18 mouse cellular contexts compared by ENCODE assay signal in the genomic region with DNA sequence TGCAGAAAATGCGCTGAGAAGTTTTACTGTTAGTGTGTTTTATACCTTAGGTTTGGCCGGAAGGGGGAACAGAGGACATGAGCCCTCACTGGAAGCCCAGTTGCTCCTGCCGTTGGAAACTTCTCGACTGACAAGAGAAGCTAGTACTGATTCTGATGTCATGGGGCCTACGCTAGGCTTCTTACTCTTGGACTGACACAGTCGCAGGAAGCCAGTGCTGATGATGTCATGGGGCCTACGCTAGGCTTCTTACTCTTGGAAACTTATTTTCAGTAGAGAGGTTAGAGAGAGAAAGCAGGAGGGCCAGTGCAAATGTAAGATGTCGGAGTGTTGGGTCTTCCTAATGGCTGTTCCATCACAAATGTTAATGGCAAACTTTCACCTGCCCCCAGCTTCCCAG.
"Had no signal": no experiment of that assay in that cellular context is flagged by ENCODE, and none has a peak within 500 bp of the region (broad histone marks: within the 10 kb centered on the region; RNA-seq: fewer than 3 reads in every experiment).

No protein-coding gene starts in this region.

- H3K9ac ChIP-seq: liver, embryonic 13.5 days; neural tube, embryonic 12.5 days had no signal

- H3K4me3 ChIP-seq: layer of hippocampus, adult 2 months; left cerebral cortex, adult 2 months; liver, embryonic 13.5 days; neural tube, embryonic 12.5 days had no signal

- DNase-seq: kidney, adult 2 months; kidney, postnatal 25 days; layer of hippocampus, adult 9-11 months; liver, embryonic 13.5 days; lung, adult 2 months; lung, postnatal 14 days; lung, postnatal 4 days; midbrain, embryonic 14.5 days; right cerebral cortex, adult 18-20 months; right cerebral cortex, postnatal 14 days; right cerebral cortex, postnatal 4 days; thymus, postnatal 25 days had no signal

- H3K36me3 ChIP-seq: liver, embryonic 13.5 days; neural tube, embryonic 12.5 days had no signal

- H3K27me3 ChIP-seq: neural tube, embryonic 12.5 days had no signal

- H3K4me2 ChIP-seq: liver, embryonic 13.5 days; midbrain, embryonic 11.5 days; neural tube, embryonic 12.5 days had no signal

- H3K9me3 ChIP-seq: liver, embryonic 13.5 days; neural tube, embryonic 12.5 days had no signal

- H3K27ac ChIP-seq: kidney, postnatal 0 days; layer of hippocampus, adult 2 months; left cerebral cortex, adult 2 months; liver, embryonic 13.5 days; neural tube, embryonic 12.5 days; stomach, postnatal 0 days had no signal
